In genomic region chr3:55816638-55817375, GRCm38 (mm10) we compare ENCODE assay signal across 11 mouse cellular contexts. TPM values are rescaled to one million over a fixed set of nuclear protein-coding genes. Genes with fewer than 3 reads are reported as not detected.
DNase-seq lines count a peak whose midpoint lies in the region; ATAC-seq and TF ChIP-seq lines count a peak whose summit lies in the region.
"Had no signal": no experiment of that assay in that cellular context is flagged by ENCODE, and none has a peak within 500 bp of the region (broad histone marks: within the 10 kb centered on the region; RNA-seq: fewer than 3 reads in every experiment).

No protein-coding gene starts in this region.

- no peak overlapping the region for H3K27ac ChIP-seq in heart, embryonic 12.5 days (ENCODE audit: poor library complexity, severe bottlenecking)
- no peak overlapping the region for H3K27ac ChIP-seq in lung, postnatal 0 days (ENCODE audit: low read length)
- H3K27ac ChIP-seq in neural tube, embryonic 15.5 days (replicated peaks) = no peak overlapping the region
- H3K27ac ChIP-seq: liver, embryonic 13.5 days had no signal

- no peaks in the 10 kb centered on the region; the same call in 1 of the 2 replicates for H3K36me3 ChIP-seq in heart, embryonic 12.5 days
- no peaks in the 10 kb centered on the region for H3K36me3 ChIP-seq in lung, postnatal 0 days (ENCODE audit: insufficient read depth, low read length)
- H3K36me3 ChIP-seq in megakaryocyte, embryonic 14.5 days (replicated peaks; ENCODE audit: low read length) = peaks cover 3% of the 10 kb centered on the region
- peaks cover 4% of the 10 kb centered on the region; the same call in 1 of the 2 replicates for H3K36me3 ChIP-seq in neural tube, embryonic 15.5 days
- H3K36me3 ChIP-seq: liver, embryonic 13.5 days had no signal

- WGBS in heart, embryonic 12.5 days = 63% methylated on average over 6 of the region's 6 CpGs
- WGBS in lung, postnatal 0 days = 47% methylated on average over 6 of the region's 6 CpGs
- WGBS in neural tube, embryonic 15.5 days = 87% methylated on average over 6 of the region's 6 CpGs

- H3K4me1 ChIP-seq in heart, embryonic 12.5 days (replicated peaks) = peaks cover 4% of the 10 kb centered on the region
- peaks cover 3% of the 10 kb centered on the region for H3K4me1 ChIP-seq in lung, postnatal 0 days (ENCODE audit: insufficient read depth, low read depth, low read length)
- peaks cover 26% of the 10 kb centered on the region for H3K4me1 ChIP-seq in megakaryocyte, embryonic 14.5 days
- peaks cover 4% of the 10 kb centered on the region; the same call in 1 of the 2 replicates for H3K4me1 ChIP-seq in neural tube, embryonic 15.5 days
- H3K4me1 ChIP-seq: liver, embryonic 13.5 days had no signal

- H3K4me2 ChIP-seq in heart, embryonic 12.5 days = no peak overlapping the region
- no peak overlapping the region for H3K4me2 ChIP-seq in lung, postnatal 0 days (replicated peaks; ENCODE audit: low read depth, low read length)
- no peak overlapping the region for H3K4me2 ChIP-seq in neural tube, embryonic 15.5 days
- H3K4me2 ChIP-seq: liver, embryonic 13.5 days had no signal

- no peak for TF ChIP-seq CTCF in lung, postnatal 0 days (IDR thresholded peaks at IDR 0.05)

- no peaks in the 10 kb centered on the region for H3K9me3 ChIP-seq in heart, embryonic 12.5 days (replicated peaks)
- no peaks in the 10 kb centered on the region for H3K9me3 ChIP-seq in lung, postnatal 0 days (ENCODE audit: low read length)
- H3K9me3 ChIP-seq in megakaryocyte, embryonic 14.5 days = 0 out of 2 replicates have a peak, but pooled peaks cover 3% of the 10 kb centered on the region
- H3K9me3 ChIP-seq in neural tube, embryonic 15.5 days (replicated peaks) = no peaks in the 10 kb centered on the region
- H3K9me3 ChIP-seq: liver, embryonic 13.5 days had no signal

- no peak for ATAC-seq in heart, embryonic 12.5 days (ENCODE audit: insufficient number of reproducible peaks, low FRiP score)
- ATAC-seq in lung, postnatal 0 days = no peak
- peak; percentile 99 for ATAC-seq in granulocyte monocyte progenitor cell, adult 5-6 weeks (replicated peaks; ENCODE audit: poor library complexity, severe bottlenecking)
- ATAC-seq in neural tube, embryonic 15.5 days (ENCODE audit: low FRiP score) = no peak

- DNase-seq in heart, adult 11 months = peak; percentile 93
- peak; percentile 27 for DNase-seq in lung, postnatal 0 days (ENCODE audit: low spot score)
- DNase-seq in lung, postnatal 14 days = no peak
- no peak for DNase-seq in right cerebral cortex, postnatal 14 days
- DNase-seq: gastrocnemius, postnatal 14 days; liver, embryonic 13.5 days; thymus, postnatal 36 days had no signal

- no peaks in the 10 kb centered on the region for H3K27me3 ChIP-seq in heart, embryonic 12.5 days (replicated peaks)
- no peaks in the 10 kb centered on the region for H3K27me3 ChIP-seq in lung, postnatal 0 days (replicated peaks; ENCODE audit: insufficient read depth, low read length)
- no peaks in the 10 kb centered on the region for H3K27me3 ChIP-seq in megakaryocyte, embryonic 14.5 days (replicated peaks)
- H3K27me3 ChIP-seq in neural tube, embryonic 15.5 days (replicated peaks) = no peaks in the 10 kb centered on the region
- H3K27me3 ChIP-seq: liver, embryonic 13.5 days had no signal

- TF ChIP-seq EP300 in lung, postnatal 0 days (IDR thresholded peaks at IDR 0.05) = no peak

- H3K4me3 ChIP-seq in heart, embryonic 12.5 days = no peak overlapping the region
- no peak overlapping the region for H3K4me3 ChIP-seq in lung, postnatal 0 days (ENCODE audit: low read depth, low read length)
- H3K4me3 ChIP-seq in megakaryocyte, embryonic 14.5 days (replicated peaks) = peak overlapping the region; percentile 26
- no peak overlapping the region for H3K4me3 ChIP-seq in neural tube, embryonic 15.5 days (replicated peaks)
- H3K4me3 ChIP-seq: liver, embryonic 13.5 days had no signal

- no peak overlapping the region for H3K9ac ChIP-seq in heart, embryonic 12.5 days
- no peak overlapping the region for H3K9ac ChIP-seq in lung, postnatal 0 days (replicated peaks; ENCODE audit: low read depth)
- H3K9ac ChIP-seq in neural tube, embryonic 15.5 days (replicated peaks) = no peak overlapping the region
- H3K9ac ChIP-seq: liver, embryonic 13.5 days had no signal

RNA-seq across cellular contexts. Expression of gene Mab21l1, which starts 34.5 kb away (rescaled TPM):
- 0.42 and 0.87 TPM in 2 replicates for polyA plus RNA-seq in heart, embryonic 12.5 days (2016; fragmentation: Nextera tagmentation; extraction: Ambion mirVana)
- 0.24 TPM in 1 of 2 replicates, not detected in the other for polyA plus RNA-seq in lung, postnatal 0 days (2015; fragmentation: Nextera tagmentation; extraction: Ambion mirVana)
- total RNA-seq in granulocyte monocyte progenitor cell, adult 5-6 weeks (2014; fragmentation: Nextera tagmentation) = not detected in 2 replicates
- total RNA-seq in granulocyte monocyte progenitor cell, adult 5-6 weeks (2017) = 0.10 TPM in 1 of 2 replicates, not detected in the other
- not detected in 2 replicates for polyA plus RNA-seq in megakaryocyte, embryonic 14.5 days (2012; ENCODE audit: insufficient read depth, low replicate concordance)
- polyA plus RNA-seq in neural tube, embryonic 15.5 days (2015; fragmentation: Nextera tagmentation; extraction: Ambion mirVana) = 67.4 and 85.1 TPM in 2 replicates

Comparison
In these comparisons a context has a peak if more than half of its experiments do, and no peak if none do; other contexts are left out.
1. DNase-seq: peak in heart, adult 11 months (single experiment) and lung, postnatal 0 days (single experiment); none in lung, postnatal 14 days (single experiment) and right cerebral cortex, postnatal 14 days (single experiment).
2. RNA of gene Mab21l1, which starts 34.5 kb away (polyA plus RNA-seq): 67.4 to 85.1 TPM in neural tube, embryonic 15.5 days; 0.42 to 0.87 TPM in heart, embryonic 12.5 days, 0.24 TPM in lung, postnatal 0 days and not detected in megakaryocyte, embryonic 14.5 days; every median in the first group is over 10 times any median in the second.